9 mouse cellular contexts compared by ENCODE assay signal in genomic region chr3:31097976-31098375, GRCm38 (mm10). TPM values are rescaled to one million over a fixed set of nuclear protein-coding genes. Genes with fewer than 3 reads are reported as not detected.
DNase-seq lines count a peak whose midpoint lies in the region; ATAC-seq lines count a peak whose summit lies in the region.
"Had no signal": no experiment of that assay in that cellular context is flagged by ENCODE, and none has a peak within 500 bp of the region (broad histone marks: within the 10 kb centered on the region; RNA-seq: fewer than 3 reads in every experiment).

No protein-coding gene starts in this region.

- H3K27ac ChIP-seq in kidney, embryonic 15.5 days, result no peak overlapping the region
- H3K27ac ChIP-seq in hindbrain, embryonic 10.5 days, result no peak overlapping the region
- no peak overlapping the region for H3K27ac ChIP-seq in midbrain, embryonic 15.5 days

- peak overlapping the region; percentile 19 for H3K4me2 ChIP-seq in kidney, embryonic 15.5 days
- H3K4me2 ChIP-seq in midbrain, embryonic 15.5 days, result peak overlapping the region; percentile 28

- no peaks in the 10 kb centered on the region for H3K9me3 ChIP-seq in kidney, embryonic 15.5 days (replicated peaks)
- no peaks in the 10 kb centered on the region for H3K9me3 ChIP-seq in hindbrain, embryonic 10.5 days
- no peaks in the 10 kb centered on the region for H3K9me3 ChIP-seq in midbrain, embryonic 15.5 days

- peak overlapping the region; percentile 7; the same call in 1 of the 2 replicates for H3K4me3 ChIP-seq in kidney, embryonic 15.5 days (replicated peaks)
- H3K4me3 ChIP-seq in hindbrain, embryonic 10.5 days, result peak overlapping the region; percentile 100
- H3K4me3 ChIP-seq in midbrain, embryonic 15.5 days, result no peak overlapping the region

- H3K4me1 ChIP-seq in kidney, embryonic 15.5 days, result peaks cover 40% of the 10 kb centered on the region
- H3K4me1 ChIP-seq in hindbrain, embryonic 10.5 days (replicated peaks), result peaks cover 69% of the 10 kb centered on the region
- peaks cover 43% of the 10 kb centered on the region for H3K4me1 ChIP-seq in midbrain, embryonic 15.5 days

- peaks cover 15% of the 10 kb centered on the region; the same call in 1 of the 2 replicates for H3K36me3 ChIP-seq in kidney, embryonic 15.5 days
- peaks cover 31% of the 10 kb centered on the region for H3K36me3 ChIP-seq in hindbrain, embryonic 10.5 days
- no peaks in the 10 kb centered on the region for H3K36me3 ChIP-seq in midbrain, embryonic 15.5 days (replicated peaks)

- H3K9ac ChIP-seq in kidney, embryonic 15.5 days, result no peak overlapping the region
- no peak overlapping the region for H3K9ac ChIP-seq in midbrain, embryonic 15.5 days

- no peaks in the 10 kb centered on the region for H3K27me3 ChIP-seq in kidney, embryonic 15.5 days
- H3K27me3 ChIP-seq in hindbrain, embryonic 10.5 days (ENCODE audit: insufficient read depth, poor library complexity, severe bottlenecking), result no peaks in the 10 kb centered on the region
- H3K27me3 ChIP-seq in midbrain, embryonic 15.5 days (replicated peaks), result no peaks in the 10 kb centered on the region

- ATAC-seq in kidney, embryonic 15.5 days (replicated peaks; ENCODE audit: low FRiP score), result no peak
- no peak for ATAC-seq in midbrain, embryonic 15.5 days (replicated peaks)
- ATAC-seq in erythroid progenitor cell, adult 5-6 weeks (replicated peaks; ENCODE audit: low FRiP score, poor library complexity, severe bottlenecking), result no peak

- WGBS in kidney, embryonic 15.5 days, result 38% methylated on average over 11 of the region's 11 CpGs
- 75% methylated on average over 11 of the region's 11 CpGs for WGBS in hindbrain, embryonic 10.5 days
- WGBS in midbrain, embryonic 15.5 days, result 64% methylated on average over 11 of the region's 11 CpGs

- DNase-seq in kidney, postnatal 14 days, result no peak
- peak; percentile 15 for DNase-seq in adrenal gland, postnatal 25 days
- no peak for DNase-seq in hindbrain, embryonic 10.5 days (ENCODE audit: low spot score)
- no peak for DNase-seq in thymus, postnatal 25 days
- no peak for DNase-seq in right cerebral cortex, postnatal 10 days (ENCODE audit: low spot score in 2 of 2)

RNA-seq across cellular contexts. Expression of gene Skil, which starts 3.1 kb away (rescaled TPM):
- 19.9 and 24.0 TPM in 2 replicates for polyA plus RNA-seq in kidney, embryonic 15.5 days (2015; fragmentation: Nextera tagmentation; extraction: Ambion mirVana)
- 32.9 and 39.3 TPM in 2 replicates for total RNA-seq in adrenal gland, postnatal 25 days (2021)
- 34.4 and 37.3 TPM in 2 replicates for polyA plus RNA-seq in hindbrain, embryonic 10.5 days (2016; fragmentation: Nextera tagmentation; extraction: Ambion mirVana)
- polyA plus RNA-seq in midbrain, embryonic 15.5 days (2015; fragmentation: Nextera tagmentation; extraction: Ambion mirVana), result 25.9 and 29.5 TPM in 2 replicates
- 2.9 and 8.4 TPM in 2 replicates for total RNA-seq in erythroid progenitor cell, adult 5-6 weeks (2015; ENCODE audit: low replicate concordance)
- 4.9 and 13.2 TPM in 2 replicates for total RNA-seq in erythroid progenitor cell, adult 5-6 weeks (2017; ENCODE audit: low replicate concordance)

RNA-seq across cellular contexts. Expression of gene Cldn11, which starts 51.7 kb away (rescaled TPM):
- polyA plus RNA-seq in kidney, embryonic 15.5 days (2015; fragmentation: Nextera tagmentation; extraction: Ambion mirVana), result 83.0 and 94.8 TPM in 2 replicates
- total RNA-seq in adrenal gland, postnatal 25 days (2021), result 6.6 and 9.4 TPM in 2 replicates
- 8.2 and 9.6 TPM in 2 replicates for polyA plus RNA-seq in hindbrain, embryonic 10.5 days (2016; fragmentation: Nextera tagmentation; extraction: Ambion mirVana)
- polyA plus RNA-seq in midbrain, embryonic 15.5 days (2015; fragmentation: Nextera tagmentation; extraction: Ambion mirVana), result 57.8 and 75.1 TPM in 2 replicates
- total RNA-seq in erythroid progenitor cell, adult 5-6 weeks (2015; ENCODE audit: low replicate concordance), result not detected in 2 replicates
- not detected in 2 replicates for total RNA-seq in erythroid progenitor cell, adult 5-6 weeks (2017; ENCODE audit: low replicate concordance)
- total RNA-seq: monocyte, adult 5-6 weeks had no signal
